Mouse (Mus musculus): Measurements from ENCODE around the gene B230104I21Rik. TPM values are rescaled to one million over a fixed set of nuclear protein-coding genes. Genes with fewer than 3 reads are reported as not detected.

The B230104I21Rik gene
- polyA plus RNA-seq (2021; fragmentation: Nextera tagmentation), result 1.1 and 1.8 TPM in 2 replicates
- long read RNA-seq, experiment 1, result 0 reads
- long read RNA-seq, experiment 2, result 0 reads

DNA sequence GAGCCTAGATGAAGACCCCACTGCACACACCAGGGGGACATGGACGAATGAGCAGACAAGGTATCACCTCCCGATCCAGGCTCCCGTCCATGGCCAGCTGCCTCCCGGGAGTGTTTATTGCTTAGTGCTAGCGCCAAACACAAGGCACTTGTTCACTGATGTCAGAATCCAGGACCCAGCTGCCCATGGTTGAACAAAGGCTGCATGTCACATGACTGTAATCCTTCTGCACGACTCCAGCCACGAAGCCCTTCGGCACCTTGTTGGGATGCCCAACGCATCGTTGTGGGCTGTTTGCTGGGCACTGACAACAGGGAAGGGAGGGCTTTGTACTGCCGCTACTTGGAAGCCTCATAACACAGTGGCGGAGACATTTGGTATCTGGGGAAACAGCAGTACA is at the start of gene B230104I21Rik:
Gene B230104I21Rik, plus strand, starts transcription at position 367 of the 400 bp plus-strand sequence.

DNA sequence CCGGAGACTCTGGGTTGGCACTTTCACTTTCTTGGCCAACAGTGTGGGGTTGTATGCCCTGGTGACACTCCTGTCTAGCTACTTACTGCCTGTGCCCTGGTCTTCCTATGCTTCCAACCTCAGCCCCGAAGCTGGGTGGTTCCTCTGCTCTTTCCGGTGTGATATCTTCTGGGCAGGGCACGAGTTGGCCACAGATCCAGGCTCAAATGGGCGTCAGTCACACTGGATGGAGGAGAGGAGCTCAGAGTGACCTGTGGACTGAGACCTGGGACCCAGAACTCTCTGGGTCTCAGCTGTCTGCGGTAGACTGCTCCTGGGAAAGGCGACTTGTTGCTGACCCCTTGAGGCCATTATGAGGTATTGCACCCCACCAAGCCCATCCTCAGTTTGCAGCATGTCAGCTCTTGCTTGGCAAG is 34.5 kb upstream of the B230104I21Rik start, which contains the start of gene Arhgef16:
Gene Arhgef16, minus strand, starts transcription at position 211 of the 416 bp plus-strand sequence.

Other genes starting within 250 kb of the B230104I21Rik start
- gene Trp73, start 195.9 kb upstream of the B230104I21Rik start, polyA plus RNA-seq (2021; fragmentation: Nextera tagmentation), result 0.36 and 0.79 TPM in 2 replicates
- gene Wrap73, start 193.8 kb upstream of the B230104I21Rik start, polyA plus RNA-seq (2021; fragmentation: Nextera tagmentation), result 30.6 and 32.1 TPM in 2 replicates
- 106 and 124 TPM in 2 replicates for gene Tprgl, start 175.5 kb upstream of the B230104I21Rik start, polyA plus RNA-seq (2021; fragmentation: Nextera tagmentation)
- 0.80 and 1.3 TPM in 2 replicates for gene Megf6, start 165.4 kb upstream of the B230104I21Rik start, polyA plus RNA-seq (2021; fragmentation: Nextera tagmentation)
- gene Arhgef16, start 34.5 kb upstream of the B230104I21Rik start, polyA plus RNA-seq (2021; fragmentation: Nextera tagmentation), result 0.25 and 0.55 TPM in 2 replicates

Measured in layer of hippocampus, adult 6 months (tissue).